Mouse (Mus musculus) megakaryocyte, embryonic 14.5 days (primary cell): Measurements from ENCODE around the gene Supt20.

Experiments
- FLI1 ChIP-seq: IDR thresholded peaks from 2 replicates; pipeline ENCODE4 v1.6.1; 2012; ENCODE audit warnings: low read length, inconsistent platforms, mixed read lengths
- GATA1 ChIP-seq: IDR thresholded peaks from 3 replicates; pipeline ENCODE4 v1.6.1; 2012; ENCODE audit warnings: mixed read lengths, low read length, inconsistent platforms, borderline replicate concordance

DNA sequence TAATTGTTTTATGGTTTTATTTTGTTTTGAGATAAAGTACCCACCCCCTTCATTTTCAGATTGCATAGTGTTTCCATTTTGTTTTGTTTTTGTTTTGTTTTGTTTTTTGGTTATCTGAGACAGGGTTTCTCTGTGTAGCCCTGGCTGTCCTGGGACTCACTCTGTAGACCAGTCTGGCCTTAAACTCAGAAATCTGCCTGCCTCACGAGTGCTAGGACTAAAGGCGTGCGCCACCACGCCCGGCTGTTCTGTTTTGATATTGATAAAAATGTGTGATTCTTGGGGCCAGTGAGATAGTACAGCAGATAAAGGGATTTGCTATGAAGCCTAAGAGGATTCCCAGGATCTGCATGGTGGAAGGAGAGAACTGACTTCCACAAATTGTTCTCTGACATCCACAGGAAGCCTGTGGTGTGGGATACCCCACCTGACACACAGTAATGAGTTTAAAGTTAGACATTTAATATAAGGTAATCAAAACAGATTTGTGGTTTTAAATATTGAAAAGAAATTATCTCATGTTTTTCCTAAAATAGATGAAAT, 7.2 kb downstream of the Supt20 start:
- TF ChIP-seq GATA1 (no peak), FLI1 (no peak)
